Mouse (Mus musculus) frontal cortex, postnatal 14 days (tissue): ENCODE data around the gene Fam160a1.

Source experiments
- DNase-seq, 2 experiments: peaks; one replicate each; pipeline ENCODE4 v3.0.0; 2022; ENCODE audit warnings: low spot score in 2 of 2

Fam160a1 gene

DNA sequence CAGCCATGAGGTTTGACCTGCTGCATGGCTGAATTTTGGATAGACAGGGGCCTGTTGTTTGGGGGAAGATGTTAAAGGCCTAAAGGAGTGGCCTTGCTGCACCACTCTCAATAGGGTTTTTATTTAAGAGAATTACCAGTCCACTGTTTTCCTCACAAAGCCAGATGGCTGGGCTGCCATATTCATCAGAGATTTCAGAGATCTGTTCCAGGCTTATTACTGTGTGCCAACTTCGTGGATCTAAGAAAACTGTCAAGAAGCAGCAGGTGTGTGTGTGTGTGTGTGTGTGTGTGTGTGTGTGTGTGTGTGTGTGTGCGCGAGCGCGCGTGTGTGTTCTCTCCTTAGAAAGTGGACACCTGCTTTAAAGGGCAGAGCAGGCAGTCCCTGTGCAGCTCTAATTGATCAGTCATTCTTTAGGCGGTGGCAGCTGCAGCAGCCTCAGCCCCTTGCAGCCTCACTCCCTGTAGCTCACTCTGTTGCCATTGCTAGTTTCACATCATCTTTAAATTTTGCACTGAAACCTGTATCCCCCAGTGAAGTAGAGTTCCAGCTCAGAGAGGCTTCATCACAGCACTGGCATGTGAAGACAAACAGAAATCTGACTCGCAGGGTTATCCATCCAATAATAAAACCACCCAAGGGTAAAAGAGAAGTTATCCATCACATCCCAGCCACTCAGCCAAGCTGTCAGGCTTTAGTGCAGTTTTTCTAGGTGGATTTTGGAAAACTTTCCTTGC lies 182.5 kb downstream of the Fam160a1 start:
- DNase-seq: no peak

DNA sequence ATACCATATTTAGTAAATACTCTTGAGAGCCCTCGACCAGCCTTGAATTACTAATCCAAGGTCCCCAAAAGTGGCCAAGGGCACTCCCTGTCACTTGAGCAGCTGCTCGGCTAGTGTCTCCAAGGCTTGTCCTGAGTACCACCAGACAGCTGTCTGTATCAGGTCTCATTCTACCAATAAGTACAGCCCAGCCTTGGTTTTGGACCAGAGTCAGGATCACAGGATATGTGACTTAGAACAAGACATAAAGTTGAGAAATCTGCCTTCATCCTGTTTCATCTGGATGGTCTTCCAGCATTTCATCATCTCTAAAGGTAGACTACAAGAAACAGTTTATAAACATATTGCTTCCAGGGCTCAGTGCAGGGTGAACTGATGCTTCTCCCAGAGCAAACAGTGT lies 183.4 kb downstream of the Fam160a1 start:
- no peak for DNase-seq

DNA sequence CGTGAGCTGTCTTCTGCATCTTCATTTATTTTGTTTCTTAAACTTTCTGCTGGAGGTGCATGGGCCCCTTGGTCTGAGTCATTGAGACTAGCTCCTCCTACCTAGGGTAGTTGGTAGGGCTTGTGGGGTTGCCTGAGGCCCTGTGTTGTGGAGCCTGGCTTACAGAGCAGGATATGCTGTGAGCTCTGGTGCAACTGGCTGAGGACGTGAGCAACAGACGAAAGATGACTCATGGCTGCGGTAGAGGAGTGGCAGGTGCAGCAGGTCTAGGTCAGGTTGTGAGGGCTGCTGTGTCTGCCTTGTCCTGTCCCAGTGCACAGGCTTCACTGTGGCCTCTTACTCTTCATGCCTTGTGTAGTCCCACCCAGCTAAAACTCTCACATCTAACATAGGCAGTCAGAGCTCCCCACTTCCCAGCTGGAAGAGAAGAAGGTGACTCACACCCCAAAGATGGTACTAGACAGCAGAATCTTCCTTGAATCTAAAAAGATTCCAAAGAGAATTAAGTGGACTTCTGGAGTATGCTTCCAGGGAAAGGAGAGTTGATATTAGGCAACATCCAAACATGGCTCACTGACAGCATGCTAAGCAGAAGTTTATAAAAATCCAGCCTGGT lies 187.1 kb downstream of the Fam160a1 start:
- DNase-seq: no peak

DNA sequence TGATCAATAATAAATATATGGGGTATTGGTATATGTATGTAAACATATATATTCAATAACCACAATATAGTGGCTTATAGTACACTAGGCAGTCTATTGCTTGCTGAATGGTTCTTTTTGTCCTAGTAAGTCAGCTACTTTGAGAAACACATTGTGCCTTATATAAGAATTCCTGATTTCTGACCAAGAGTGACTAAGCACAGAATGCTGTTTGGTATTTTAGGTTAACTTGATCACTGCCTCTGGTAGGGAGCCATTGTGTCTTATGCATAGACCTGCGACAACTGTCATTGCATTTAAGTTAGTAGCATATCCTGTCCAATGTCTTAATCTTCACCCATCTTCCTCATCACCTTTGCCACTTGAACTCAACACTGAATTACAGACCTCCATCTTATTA lies 197.3 kb downstream of the Fam160a1 start:
- DNase-seq: no peak

DNA sequence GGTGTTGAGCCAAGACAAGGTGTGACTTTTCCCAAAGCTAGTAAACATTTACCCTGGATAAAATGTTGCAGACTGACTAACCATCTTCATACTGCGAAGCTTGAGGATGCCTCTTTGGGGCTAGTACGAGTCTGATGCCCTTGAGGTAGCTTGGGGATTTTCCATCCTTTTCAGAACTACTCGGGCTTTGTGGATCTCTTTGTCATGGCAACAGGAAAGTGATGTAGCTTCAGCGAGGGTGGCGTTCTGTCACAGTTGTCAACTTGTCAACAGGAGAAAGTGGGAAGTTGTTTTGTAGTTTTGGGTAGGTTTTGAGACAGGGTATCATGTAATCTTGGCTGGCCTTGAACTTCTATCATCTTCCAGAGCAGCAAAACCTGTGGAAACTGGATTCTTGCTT lies 197.7 kb downstream of the Fam160a1 start:
- DNase-seq: no peak

DNA sequence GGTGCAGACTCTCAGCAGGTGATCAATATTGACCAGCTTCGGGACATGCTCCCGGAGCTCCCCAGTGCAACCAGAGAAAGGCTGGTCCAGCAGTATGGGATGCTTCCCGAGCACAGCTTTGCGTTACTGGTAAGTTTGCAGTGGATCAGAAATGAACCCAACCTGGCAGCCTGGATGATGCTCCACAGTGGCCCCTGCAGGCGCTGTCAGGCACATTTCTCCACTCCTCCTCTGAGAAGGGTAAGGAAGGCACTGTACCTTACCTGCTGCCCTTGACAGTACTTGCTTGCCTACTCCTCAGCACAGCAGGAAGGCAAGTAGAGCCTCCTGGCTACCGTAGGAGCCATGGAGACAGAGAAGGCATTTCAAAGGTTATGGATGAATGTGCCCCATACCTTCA lies 198.2 kb downstream of the Fam160a1 start:
- DNase-seq: no peak

DNA sequence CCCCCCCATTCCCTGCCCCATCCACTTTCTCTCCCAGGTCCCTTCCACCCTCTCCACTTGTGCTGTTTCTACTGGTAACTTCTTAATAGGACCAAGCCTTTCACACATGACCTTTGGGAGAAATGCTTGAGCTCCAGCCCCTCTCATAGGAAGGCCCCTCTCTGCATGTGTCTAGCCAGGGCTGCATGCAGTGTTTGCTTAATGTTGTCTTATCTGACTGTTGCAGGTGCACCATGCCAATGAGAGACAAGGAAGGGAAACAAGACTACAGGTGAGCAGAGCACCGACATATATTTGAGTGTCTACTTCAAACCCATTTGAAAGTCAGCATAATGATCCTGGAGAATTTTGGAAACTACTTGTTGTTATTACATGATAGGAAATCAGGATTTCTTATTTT lies 200.7 kb downstream of the Fam160a1 start:
- no peak for DNase-seq
